Mouse (Mus musculus): ENCODE measurements at regions not wholly inside any gene's neighbourhood (a gene's known extent, or its start where the extent isn't known, plus 50 kb on each side); places are given as distances from the start of the nearest gene placed in this dataset.

DNA sequence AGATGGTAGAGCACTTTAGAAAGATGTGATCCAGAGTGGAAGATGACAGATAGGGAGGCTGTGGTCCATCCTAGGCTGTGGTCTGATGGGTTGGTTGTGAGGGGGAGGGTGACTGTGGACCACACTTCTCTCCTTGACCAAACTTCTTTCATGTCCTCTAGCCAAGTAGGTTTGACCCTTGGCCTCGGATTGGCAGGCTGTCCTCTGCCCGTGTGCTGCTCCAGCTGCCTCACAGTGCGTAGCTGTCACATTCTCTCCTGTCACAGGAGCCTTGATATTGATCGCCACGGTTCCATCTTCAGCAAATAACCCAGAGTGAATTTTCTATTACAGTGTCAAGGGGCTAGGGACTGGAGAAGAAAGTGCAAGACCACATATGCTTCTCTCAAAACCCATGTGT lies 506.9 kb downstream of the Tbc1d22a start:
- TF ChIP-seq GATA1 (IDR thresholded peaks at IDR 0.05; ENCODE audit: low read length) (no peak), TAL1 (IDR thresholded peaks at IDR 0.05; ENCODE audit: low read length) (no peak)
